Mouse (Mus musculus): ENCODE results near the gene Tnrc6b.

- TF ChIP-seq CTCF (IDR thresholded peaks at IDR 0.05; ENCODE audit: control insufficient read depth, insufficient read depth, low read length): no peak
- TF ChIP-seq POLR2A (IDR thresholded peaks at IDR 0.05; ENCODE audit: borderline replicate concordance, control insufficient read depth, low read depth, low read length): no peak
These were observed 69.1 kb downstream of the Tnrc6b start for GRCm38 (mm10) chr15:80780154-80780751.

All from bone marrow, adult 2 months (tissue).